Mouse (Mus musculus) neutrophil, adult 5-6 weeks (primary cell): Measurements from ENCODE around the gene Hmga1. TPM values are rescaled to one million over a fixed set of nuclear protein-coding genes. Genes with fewer than 3 reads are reported as not detected.

Source experiments
- ATAC-seq: fragments of 151-379, 151-347 bp; 2 replicates; pipeline ENCODE4 v1.8.0; 2017; ENCODE audit warnings: mild to moderate bottlenecking, moderate TSS enrichment; ENCODE audit not compliant: insufficient number of reproducible peaks, poor library complexity, low FRiP score, severe bottlenecking; ENCODE audit errors: extremely low read depth
- total RNA-seq: library from RNA; stranded (forward); fragments of 200-1000 nt; gene quantifications from 2 replicates; pipeline ENCODE4 v1.2.3, GENCODE M21; 2017

The Hmga1 gene
- total RNA-seq, 1 experiment from 2014 or later = 29.8 TPM

GRCm38 (mm10) chr17:27576056-27576455 is 19.8 kb downstream of the Hmga1 start:
- no peak for ATAC-seq

- no peak for ATAC-seq
Measured at GRCm38 (mm10) chr17:27577468-27577867, 21.2 kb downstream of the Hmga1 start.

- ATAC-seq = no peak
Measured at GRCm38 (mm10) chr17:27578487-27578886, 22.2 kb downstream of the Hmga1 start.

GRCm38 (mm10) chr17:27579816-27580215 is 23.5 kb downstream of the Hmga1 start:
- ATAC-seq = no peak

- no peak for ATAC-seq
Measured at GRCm38 (mm10) chr17:27580392-27581068, 24.2 kb downstream of the Hmga1 start.

GRCm38 (mm10) chr17:27583185-27583894 is 27.0 kb downstream of the Hmga1 start:
- ATAC-seq = no peak

GRCm38 (mm10) chr17:27586661-27587060 is 30.4 kb downstream of the Hmga1 start:
- no peak for ATAC-seq

GRCm38 (mm10) chr17:27587252-27587651 is 31.0 kb downstream of the Hmga1 start:
- ATAC-seq = no peak

- ATAC-seq = no peak
Measured at GRCm38 (mm10) chr17:27588231-27588630, 31.9 kb downstream of the Hmga1 start.

GRCm38 (mm10) chr17:27591826-27592564 is 35.7 kb downstream of the Hmga1 start:
- peak; percentile 72 for ATAC-seq

GRCm38 (mm10) chr17:27592565-27592910 is 36.2 kb downstream of the Hmga1 start:
- ATAC-seq = no peak

- ATAC-seq = no peak
Measured at GRCm38 (mm10) chr17:27595659-27596375, 39.5 kb downstream of the Hmga1 start.

GRCm38 (mm10) chr17:27596376-27597190 is 40.3 kb downstream of the Hmga1 start:
- no peak for ATAC-seq

GRCm38 (mm10) chr17:27600286-27600685 is 44.0 kb downstream of the Hmga1 start:
- ATAC-seq = no peak

GRCm38 (mm10) chr17:27600869-27601268 is 44.6 kb downstream of the Hmga1 start:
- no peak for ATAC-seq

GRCm38 (mm10) chr17:27603036-27603435 is 46.7 kb downstream of the Hmga1 start:
- no peak for ATAC-seq

GRCm38 (mm10) chr17:27603522-27604234 is 47.4 kb downstream of the Hmga1 start:
- ATAC-seq = no peak

GRCm38 (mm10) chr17:27609576-27609975 is 53.3 kb downstream of the Hmga1 start:
- no peak for ATAC-seq
